Mouse (Mus musculus) embryonic facial prominence, embryonic 14.5 days (tissue): ENCODE measurements at regions not wholly inside any gene's neighbourhood (a gene's known extent, or its start where the extent isn't known, plus 50 kb on each side); places are given as distances from the start of the nearest gene placed in this dataset.

Experiments used
- ATAC-seq: fragments of 200-750 bp; cut with Nextera tagmentation; 2 replicates; pipeline ENCODE4 v1.8.0; 2017; ENCODE audit warnings: low read depth, moderate number of reproducible peaks, moderate TSS enrichment
- DNase-seq: peaks from one replicate; pipeline ENCODE4 v3.0.0-alpha.2; 2015; ENCODE audit warnings: low spot score
- H3K27ac ChIP-seq: fragments of 300-500 bp; sonication (generic); replicated peaks from 2 replicates; pipeline ENCODE4 v1.5.1; 2014; ENCODE audit warnings: low read depth, mild to moderate bottlenecking, low read length, moderate library complexity
- H3K27me3 ChIP-seq: fragments of 300-500 bp; sonication (generic); replicated peaks from 2 replicates; pipeline ENCODE4 v1.6.1; 2014; ENCODE audit warnings: low read length; ENCODE audit not compliant: control insufficient read depth, insufficient read depth
- H3K36me3 ChIP-seq: fragments of 300-500 bp; sonication (generic); 2 replicates; pipeline ENCODE4 v1.6.1; 2014; ENCODE audit warnings: low read length, mixed read lengths; ENCODE audit not compliant: control insufficient read depth, insufficient read depth
- H3K4me1 ChIP-seq: fragments of 300-500 bp; sonication (generic); 2 replicates; pipeline ENCODE4 v1.6.1; 2014; ENCODE audit warnings: antibody characterized with exemption, low read length; ENCODE audit not compliant: control insufficient read depth, insufficient read depth
- H3K4me2 ChIP-seq: fragments of 300-500 bp; sonication (generic); 2 replicates; pipeline ENCODE4 v1.6.1; 2014; ENCODE audit warnings: low read depth, mild to moderate bottlenecking, low read length, moderate library complexity, mixed read lengths
- H3K4me3 ChIP-seq: fragments of 300-500 bp; sonication (generic); 2 replicates; pipeline ENCODE4 v1.5.1; 2014; ENCODE audit warnings: low read depth, mild to moderate bottlenecking, low read length
- H3K9ac ChIP-seq: fragments of 300-500 bp; sonication (generic); 2 replicates; pipeline ENCODE4 v1.6.1; 2014; ENCODE audit warnings: low read depth, mild to moderate bottlenecking, low read length, moderate library complexity, mixed read lengths
- H3K9me3 ChIP-seq: fragments of 300-500 bp; sonication (generic); 2 replicates; pipeline ENCODE4 v1.6.1; 2016; ENCODE audit warnings: low read length; ENCODE audit not compliant: control insufficient read depth
- WGBS: fragments of 180-500 bp; shearing (Covaris S2); extraction: QIAGEN DNeasy Blood & Tissue Kit; methylation state at CpG from one replicate; pipeline ENCODE4 v1.1.7; 2014; 5-methylcytosine and 5-hydroxymethylcytosine counted together

GRCm38 (mm10) chr7:117174811-117175422 lies 205.9 kb upstream of the Xylt1 start:
- no peak overlapping the region for H3K4me3 ChIP-seq
- no peak overlapping the region for H3K9ac ChIP-seq
- no peaks in the 10 kb centered on the region for H3K27me3 ChIP-seq
- H3K27ac ChIP-seq, result no peak overlapping the region
- no peak for ATAC-seq
- H3K36me3 ChIP-seq, result no peaks in the 10 kb centered on the region
- 68% methylated on average over 8 of the region's 8 CpGs for WGBS
- H3K4me1 ChIP-seq, result no peaks in the 10 kb centered on the region
- no peak overlapping the region for H3K4me2 ChIP-seq
- DNase-seq, result no peak
- H3K9me3 ChIP-seq, result no peaks in the 10 kb centered on the region

DNA sequence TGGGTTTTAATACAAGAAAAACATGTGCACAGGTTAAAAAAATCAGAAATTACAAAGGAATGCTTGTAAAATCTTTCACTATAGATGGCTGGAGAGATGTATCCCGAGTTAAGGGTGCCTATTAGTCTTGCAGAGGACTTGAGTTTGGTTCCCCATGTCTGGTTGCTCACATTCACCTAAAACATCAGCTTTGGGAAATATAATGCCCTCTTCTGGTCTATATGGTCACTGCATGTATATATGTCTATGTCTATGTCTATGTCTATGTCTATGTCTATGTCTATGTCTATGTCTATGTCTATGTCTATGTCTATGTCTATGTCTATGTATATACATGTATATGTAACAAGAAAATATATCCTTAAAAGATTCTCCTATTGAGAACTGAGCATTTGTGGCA lies 196.8 kb upstream of the Xylt1 start:
- no peak for DNase-seq
- WGBS, result 61% methylated on average over 1 of the region's 1 CpGs
- no peaks in the 10 kb centered on the region for H3K36me3 ChIP-seq
- no peak overlapping the region for H3K4me3 ChIP-seq
- H3K9ac ChIP-seq, result no peak overlapping the region
- H3K4me2 ChIP-seq, result no peak overlapping the region
- no peak overlapping the region for H3K27ac ChIP-seq
- no peaks in the 10 kb centered on the region for H3K9me3 ChIP-seq
- no peaks in the 10 kb centered on the region for H3K27me3 ChIP-seq
- ATAC-seq, result no peak
- no peaks in the 10 kb centered on the region for H3K4me1 ChIP-seq

DNA sequence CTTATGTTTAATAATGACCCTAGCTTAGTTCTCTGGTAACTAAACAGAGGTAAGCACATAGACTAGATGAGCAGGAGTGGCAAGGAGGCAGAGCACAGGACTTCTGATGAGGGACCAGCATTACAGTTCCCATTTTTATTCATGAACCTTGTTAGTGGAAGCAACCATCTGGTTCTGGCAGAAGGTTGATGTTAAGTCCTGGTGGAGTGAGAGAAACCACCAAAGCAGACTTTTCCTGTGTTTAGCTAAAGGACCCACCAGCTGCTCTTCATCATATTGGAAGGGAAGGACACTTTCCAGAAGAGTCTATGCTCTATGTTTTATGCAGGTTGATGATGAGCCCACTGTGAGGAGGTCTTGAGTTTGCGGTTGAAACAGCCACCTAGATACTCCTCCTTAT lies 194.9 kb upstream of the Xylt1 start:
- H3K27me3 ChIP-seq, result no peaks in the 10 kb centered on the region
- WGBS, result 91% methylated on average over 1 of the region's 1 CpGs
- no peak overlapping the region for H3K9ac ChIP-seq

GRCm38 (mm10) chr7:117196611-117197010 lies 184.2 kb upstream of the Xylt1 start:
- Histone ChIP-seq H3K4me1 (no peaks in the 10 kb centered on the region), H3K36me3 (no peaks in the 10 kb centered on the region), H3K27ac (no peak overlapping the region), H3K4me2 (no peak overlapping the region), H3K9ac (no peak overlapping the region), H3K27me3 (no peaks in the 10 kb centered on the region), H3K9me3 (no peaks in the 10 kb centered on the region), H3K4me3 (no peak overlapping the region)
- WGBS, result 70% methylated on average over 3 of the region's 3 CpGs
- DNase-seq, result no peak
- no peak for ATAC-seq

More for the DNA sequence above, 194.9 kb upstream of the Xylt1 start:
- Histone ChIP-seq H3K4me1 (no peaks in the 10 kb centered on the region), H3K27ac (no peak overlapping the region), H3K4me2 (no peak overlapping the region), H3K4me3 (no peak overlapping the region), H3K9me3 (no peaks in the 10 kb centered on the region), H3K36me3 (no peaks in the 10 kb centered on the region)
- ATAC-seq (no peak), DNase-seq (no peak)

DNA sequence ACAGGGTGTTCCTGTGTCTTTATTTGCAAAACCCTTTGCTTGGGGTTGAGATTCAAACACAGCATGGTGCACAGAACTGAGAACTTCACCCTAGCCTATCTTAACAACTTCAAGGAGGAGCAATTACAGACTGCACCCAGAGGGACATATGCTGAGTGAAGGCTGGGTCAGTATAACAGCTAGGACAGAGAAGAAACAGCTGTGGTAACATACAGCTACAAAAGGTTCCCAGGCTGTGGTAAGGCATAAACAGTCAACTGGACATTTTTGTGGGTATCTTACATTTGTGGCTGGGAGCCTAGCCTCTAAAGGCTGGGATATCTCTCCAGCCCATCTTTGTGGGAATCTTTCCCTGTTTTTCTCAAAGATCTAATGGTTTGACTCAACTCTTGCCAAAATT lies 154.5 kb upstream of the Xylt1 start:
- Histone ChIP-seq H3K4me3 (no peak overlapping the region), H3K9me3 (no peaks in the 10 kb centered on the region), H3K9ac (no peak overlapping the region), H3K27ac (no peak overlapping the region), H3K4me2 (no peak overlapping the region), H3K36me3 (no peaks in the 10 kb centered on the region), H3K27me3 (no peaks in the 10 kb centered on the region), H3K4me1 (no peaks in the 10 kb centered on the region)
- ATAC-seq, result no peak
- peak; percentile 13 for DNase-seq

- Histone ChIP-seq H3K36me3 (no peaks in the 10 kb centered on the region), H3K4me3 (no peak overlapping the region), H3K4me2 (no peak overlapping the region), H3K9ac (no peak overlapping the region), H3K9me3 (no peaks in the 10 kb centered on the region), H3K4me1 (no peaks in the 10 kb centered on the region), H3K27me3 (no peaks in the 10 kb centered on the region), H3K27ac (no peak overlapping the region)
- no peak for DNase-seq
- ATAC-seq, result no peak
- 56% methylated on average over 5 of the region's 5 CpGs for WGBS
Observed at GRCm38 (mm10) chr7:117229619-117230018, 151.2 kb upstream of the Xylt1 start.

DNA sequence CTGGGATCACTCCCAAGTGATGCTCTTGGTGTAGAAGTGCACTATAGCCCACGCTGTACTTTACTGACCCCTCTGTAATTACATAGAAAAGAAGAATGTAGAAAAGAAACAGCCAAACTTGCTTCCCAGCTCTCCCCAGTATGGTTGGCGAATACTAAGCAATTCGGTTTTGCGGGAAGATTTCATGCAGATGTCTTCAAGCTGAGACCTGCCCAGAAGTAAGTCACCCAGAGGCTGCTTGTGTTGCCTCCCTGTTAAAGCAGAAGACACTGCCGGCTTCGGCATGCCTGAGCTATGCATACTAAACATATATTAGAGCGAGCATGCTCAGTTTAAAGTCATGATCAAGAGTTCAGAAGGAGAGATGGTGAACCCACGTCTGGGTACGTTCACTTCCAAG lies 124.0 kb upstream of the Xylt1 start:
- ATAC-seq (peak; percentile 55), DNase-seq (peak; percentile 79)
- Histone ChIP-seq H3K4me3 (no peak overlapping the region), H3K9me3 (no peaks in the 10 kb centered on the region), H3K4me2 (no peak overlapping the region), H3K36me3 (no peaks in the 10 kb centered on the region), H3K27ac (peak overlapping the region; percentile 3; the same call in 1 of the 2 replicates), H3K9ac (no peak overlapping the region), H3K27me3 (no peaks in the 10 kb centered on the region), H3K4me1 (peaks cover 24% of the 10 kb centered on the region)
- WGBS, result 60% methylated on average over 9 of the region's 9 CpGs

DNA sequence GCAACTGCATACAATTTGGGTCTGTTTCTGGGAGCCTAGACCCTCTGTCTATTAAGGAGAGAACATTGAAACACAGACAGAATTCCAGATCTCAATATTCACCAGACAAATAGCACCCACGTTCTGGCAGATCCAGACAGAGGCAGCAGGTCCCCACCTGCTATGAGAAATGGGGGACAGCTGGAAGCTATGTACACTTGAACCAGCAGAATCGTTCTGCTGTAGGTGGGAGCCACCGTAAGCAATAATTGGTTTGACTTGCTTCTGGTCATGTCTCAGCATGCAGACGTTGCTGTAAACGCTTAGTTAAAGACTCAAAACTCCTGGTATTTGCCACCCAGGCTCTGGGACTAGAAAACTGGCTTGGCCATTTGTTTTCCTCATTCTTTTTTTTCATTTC lies 122.2 kb upstream of the Xylt1 start:
- Histone ChIP-seq H3K27me3 (no peaks in the 10 kb centered on the region), H3K27ac (peak overlapping the region; percentile 2; the same call in 1 of the 2 replicates), H3K4me2 (peak overlapping the region; percentile 28; the same call in 1 of the 2 replicates), H3K4me1 (peaks cover 24% of the 10 kb centered on the region), H3K36me3 (no peaks in the 10 kb centered on the region), H3K9ac (no peak overlapping the region), H3K9me3 (no peaks in the 10 kb centered on the region), H3K4me3 (no peak overlapping the region)
- ATAC-seq (0 out of 2 replicates have a peak, but pooled peaks have one; percentile 32), DNase-seq (peak; percentile 81)
- 27% methylated on average over 5 of the region's 5 CpGs for WGBS

DNA sequence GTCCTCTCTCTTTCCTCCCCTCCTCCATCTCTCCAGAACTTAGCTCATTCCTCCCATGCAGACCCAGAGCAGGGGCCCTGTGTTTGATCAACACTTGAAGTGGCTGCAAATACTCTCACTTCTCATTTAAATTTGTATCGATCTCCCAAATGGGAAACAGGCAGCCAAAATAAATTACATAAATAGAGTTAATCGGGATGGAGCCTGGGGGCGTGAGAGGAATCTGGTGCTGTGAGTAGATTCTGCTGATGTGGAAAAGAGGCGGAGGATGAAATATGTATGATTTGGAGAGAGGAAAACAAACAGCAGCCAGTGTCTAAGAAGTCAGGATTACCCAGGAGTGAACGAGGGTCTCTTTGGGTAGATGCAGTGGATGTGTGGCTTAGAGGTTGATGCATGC lies 121.6 kb upstream of the Xylt1 start:
- DNase-seq (no peak), ATAC-seq (no peak; the same call in 1 of the 2 replicates)
- WGBS, result 24% methylated on average over 5 of the region's 5 CpGs
- peak overlapping the region; percentile 28 for H3K4me2 ChIP-seq
- H3K9me3 ChIP-seq, result no peaks in the 10 kb centered on the region
- H3K4me3 ChIP-seq, result no peak overlapping the region
- H3K4me1 ChIP-seq, result peaks cover 24% of the 10 kb centered on the region
- H3K36me3 ChIP-seq, result no peaks in the 10 kb centered on the region
- H3K9ac ChIP-seq, result no peak overlapping the region
- H3K27me3 ChIP-seq, result no peaks in the 10 kb centered on the region
- H3K27ac ChIP-seq, result peak overlapping the region; percentile 2
